Mouse (Mus musculus) heart, postnatal 0 days (tissue): ENCODE measurements around the gene Uvrag.

Source experiments
- CTCF ChIP-seq: IDR thresholded peaks from 2 replicates; pipeline ENCODE4 v1.5.1; 2016; ENCODE audit warnings: antibody characterized with exemption, control low read depth, low read depth
- EP300 ChIP-seq: IDR thresholded peaks from 2 replicates; pipeline ENCODE4 v1.6.1; 2016; ENCODE audit warnings: antibody characterized with exemption, low read depth

DNA sequence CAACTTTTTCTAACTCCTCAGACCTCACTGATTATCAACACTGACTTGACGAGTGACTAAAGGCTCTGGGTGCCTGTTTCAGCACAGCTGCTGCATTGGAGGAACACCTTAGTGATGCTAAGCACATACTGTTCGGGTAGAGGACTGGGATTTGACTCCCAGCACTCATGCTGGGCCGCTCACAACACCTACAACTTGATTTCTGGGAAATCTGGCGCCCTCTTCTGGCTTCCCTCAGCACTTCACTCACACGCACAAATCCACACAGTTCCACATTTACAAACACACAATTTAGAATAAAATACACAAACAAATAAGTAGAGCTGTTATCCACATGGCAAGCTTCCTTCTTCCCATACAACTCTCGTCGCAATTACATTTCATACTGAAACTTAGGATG, 112.8 kb downstream of the Uvrag start:
- no peak for TF ChIP-seq EP300
- no peak; the same call in 1 of the 2 replicates for TF ChIP-seq CTCF
